Mouse (Mus musculus): ENCODE results near the gene Zfp786.

DNA sequence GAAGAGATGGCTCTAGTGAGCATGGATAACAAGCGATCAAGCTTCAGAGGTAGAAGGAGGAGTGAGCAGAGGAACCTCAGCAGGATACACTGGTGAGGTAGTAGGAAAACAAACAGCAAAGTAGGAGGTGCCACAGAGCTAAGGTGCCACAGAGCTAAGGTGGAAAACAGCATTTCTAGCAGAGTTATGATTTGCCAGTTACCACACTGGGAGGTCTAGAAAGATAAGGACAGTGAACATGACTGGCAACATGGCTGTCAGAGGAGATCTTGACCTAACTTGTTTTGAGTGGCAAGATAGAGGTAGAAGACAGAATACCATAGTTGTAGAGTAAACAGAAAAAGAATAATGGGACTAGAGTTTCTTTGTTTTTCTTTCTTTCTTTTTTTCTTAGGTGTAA is 11.7 kb upstream of the Zfp786 start:
- TF ChIP-seq CTCF (IDR thresholded peaks at IDR 0.05; ENCODE audit: low read depth, low read length) (no peak), POLR2A (IDR thresholded peaks at IDR 0.05; ENCODE audit: borderline replicate concordance, low read depth, low read length) (no peak)

Measured in bone marrow macrophage, adult 2 months (primary cell).